Comparison of ENCODE assay signal across 13 mouse cellular contexts in the genomic region with DNA sequence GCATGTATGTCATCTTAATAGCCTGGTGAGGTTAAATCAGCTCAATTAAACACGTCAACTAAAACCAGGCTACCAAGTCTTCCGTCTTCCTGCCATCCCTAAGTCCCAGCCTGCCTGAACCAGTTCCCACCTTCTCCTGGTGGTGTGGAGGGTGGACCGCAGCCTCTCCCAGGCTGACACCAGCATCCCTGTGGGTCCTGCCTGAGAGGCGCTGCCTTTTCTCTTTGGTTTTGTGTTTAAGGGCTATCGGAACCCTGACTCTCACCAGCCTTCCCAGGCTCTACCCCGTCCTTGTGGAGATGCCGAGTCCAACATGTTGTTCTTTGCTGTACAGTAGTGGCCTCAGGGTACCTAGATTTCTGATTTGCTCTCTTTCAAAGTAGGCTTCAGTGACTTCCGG. TPM values are rescaled to one million over a fixed set of nuclear protein-coding genes. Genes with fewer than 3 reads are reported as not detected.
A peak's percentile ranks its signal among the peaks of the same experiment; 100 is the strongest.
DNase-seq lines count a peak whose midpoint lies in the region; ATAC-seq lines count a peak whose summit lies in the region.
"Had no signal": no experiment of that assay in that cellular context is flagged by ENCODE, and none has a peak within 500 bp of the region (broad histone marks: within the 10 kb centered on the region; RNA-seq: fewer than 3 reads in every experiment).

No protein-coding gene starts in this region.

- DNase-seq in ZHBTc4 (ENCODE audit: low read depth, low spot score): peak; percentile 58
- DNase-seq in embryo, embryonic 10 days (ENCODE audit: low spot score): peak; percentile 40
- DNase-seq in right cerebral cortex, postnatal 4 days: no peak
- DNase-seq in gastrocnemius, postnatal 4 days (ENCODE audit: low spot score in 2 of 2): no peak
- no peak for DNase-seq in cerebellum, postnatal 25 days
- DNase-seq: cerebellum, adult 2 months; heart, adult 18-20 months had no signal

- 21% methylated on average over 8 of the region's 8 CpGs for WGBS in hindbrain, embryonic 13.5 days
- 29% methylated on average over 8 of the region's 8 CpGs for WGBS in midbrain, embryonic 16.5 days

- H3K4me3 ChIP-seq in hindbrain, embryonic 13.5 days: no peak overlapping the region
- no peak overlapping the region for H3K4me3 ChIP-seq in midbrain, embryonic 16.5 days (ENCODE audit: low read depth, low read length)

- H3K4me2 ChIP-seq in hindbrain, embryonic 13.5 days: peak overlapping the region; percentile 19
- H3K4me2 ChIP-seq in midbrain, embryonic 16.5 days (ENCODE audit: low read length): no peak overlapping the region

- 0 out of 2 replicates have a peak, but pooled peaks cover 3% of the 10 kb centered on the region for H3K27me3 ChIP-seq in hindbrain, embryonic 13.5 days
- peaks cover 5% of the 10 kb centered on the region; the same call in 1 of the 2 replicates for H3K27me3 ChIP-seq in midbrain, embryonic 16.5 days (ENCODE audit: control insufficient read depth, insufficient read depth, low read depth, low read length)

- H3K9ac ChIP-seq in hindbrain, embryonic 13.5 days: peak overlapping the region; percentile 55; the same call in 1 of the 2 replicates
- H3K9ac ChIP-seq in midbrain, embryonic 16.5 days (ENCODE audit: low read depth, low read length): 0 out of 2 replicates have a peak overlapping the region, but pooled peaks have one; percentile 44

- H3K4me1 ChIP-seq in hindbrain, embryonic 13.5 days (replicated peaks): peaks cover 75% of the 10 kb centered on the region
- H3K4me1 ChIP-seq in midbrain, embryonic 16.5 days (ENCODE audit: control insufficient read depth, insufficient read depth, low read length): peaks cover 29% of the 10 kb centered on the region

- H3K36me3 ChIP-seq in hindbrain, embryonic 13.5 days: peaks cover 25% of the 10 kb centered on the region
- peaks cover 5% of the 10 kb centered on the region; the same call in 1 of the 2 replicates for H3K36me3 ChIP-seq in midbrain, embryonic 16.5 days (ENCODE audit: control insufficient read depth, insufficient read depth, low read length)

- peak overlapping the region; percentile 87 for H3K27ac ChIP-seq in hindbrain, embryonic 13.5 days
- H3K27ac ChIP-seq in midbrain, embryonic 16.5 days (ENCODE audit: low read length): peak overlapping the region; percentile 55

- ATAC-seq in hindbrain, embryonic 13.5 days (ENCODE audit: low FRiP score): peak; percentile 13; the same call in 1 of the 2 replicates
- no peak for ATAC-seq in midbrain, embryonic 16.5 days

- H3K9me3 ChIP-seq in hindbrain, embryonic 13.5 days: no peaks in the 10 kb centered on the region
- H3K9me3 ChIP-seq in midbrain, embryonic 16.5 days (replicated peaks; ENCODE audit: control insufficient read depth, low read length, poor library complexity, severe bottlenecking): no peaks in the 10 kb centered on the region

RNA-seq across cellular contexts. Expression of a gene that starts 44.4 kb away (rescaled TPM):
- 25.1 and 25.9 TPM in 2 replicates for polyA plus RNA-seq in hindbrain, embryonic 13.5 days (2015; fragmentation: Nextera tagmentation; extraction: Ambion mirVana)
- 12.6 and 13.9 TPM in 2 replicates for polyA plus RNA-seq in midbrain, embryonic 16.5 days (2015; fragmentation: Nextera tagmentation; extraction: Ambion mirVana)
- total RNA-seq in gastrocnemius, postnatal 4 days (2021): under 1 TPM; 0.20 to 0.23 TPM
- total RNA-seq: heart, adult 18-20 months; hematopoietic stem cell, adult 5-6 weeks; megakaryocyte progenitor cell, adult 5-6 weeks had no signal
- polyA plus RNA-seq: small intestine, adult 2 months; stomach, embryonic 16.5 days had no signal

Comparison
In these comparisons a context has a peak if more than half of its experiments do, and no peak if none do; other contexts are left out.
1. DNase-seq: peak in ZHBTc4 (single experiment) and embryo, embryonic 10 days (single experiment); none in right cerebral cortex, postnatal 4 days (single experiment), gastrocnemius, postnatal 4 days (0 of 2) and cerebellum, postnatal 25 days (0 of 2).